Mouse (Mus musculus) ES-Bruce4 (cell line): ENCODE results near the gene Gm20431.

Experiments used
- CTCF ChIP-seq: IDR thresholded peaks from one replicate; pipeline ENCODE4 v1.8.1; 2011; ENCODE audit warnings: low read depth, low read length
- EP300 ChIP-seq: IDR thresholded peaks from 2 replicates; pipeline ENCODE4 v1.6.1; 2011; ENCODE audit warnings: low read depth, low read length; ENCODE audit not compliant: insufficient read depth

DNA sequence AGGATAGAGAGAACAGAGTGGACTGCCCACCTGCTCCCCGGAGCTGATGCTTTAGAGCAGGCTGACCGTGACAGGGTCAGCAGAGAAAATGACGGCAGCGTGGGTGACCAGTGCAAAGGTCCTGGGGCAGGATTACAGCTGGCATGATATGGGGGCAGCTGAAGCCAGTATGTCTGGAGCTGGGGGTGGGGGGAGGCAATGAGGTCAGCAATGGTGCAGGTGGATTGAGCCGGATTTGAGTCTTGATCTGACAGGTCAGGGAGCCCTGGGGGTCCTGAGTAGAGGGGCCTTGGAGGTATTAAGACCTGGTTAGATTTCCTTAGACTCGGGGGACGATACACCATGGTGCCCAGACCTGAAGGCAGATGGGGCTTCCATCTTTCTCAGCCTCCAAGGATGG is 85.7 kb downstream of the Gm20431 start:
- TF ChIP-seq CTCF (no peak), EP300 (no peak)
